Mouse (Mus musculus) kidney, embryonic 16.5 days (tissue): Measurements from ENCODE around the gene Tmem242. TPM values are rescaled to one million over a fixed set of nuclear protein-coding genes. Genes with fewer than 3 reads are reported as not detected.

ENCODE experiments used
- ATAC-seq: fragments of 200-750 bp; cut with Nextera tagmentation; 2 replicates; pipeline ENCODE4 v1.8.0; 2017; ENCODE audit warnings: moderate TSS enrichment; ENCODE audit not compliant: low FRiP score, low TSS enrichment
- H3K27ac ChIP-seq: fragments of 300-500 bp; sonication (generic); 2 replicates; pipeline ENCODE4 v1.5.1; 2014; ENCODE audit warnings: low read length
- H3K27me3 ChIP-seq: fragments of 300-500 bp; sonication (generic); 2 replicates; pipeline ENCODE4 v1.6.1; 2014; ENCODE audit warnings: low read length, control low read depth, mixed read lengths; ENCODE audit not compliant: insufficient read depth
- H3K36me3 ChIP-seq: fragments of 300-500 bp; sonication (generic); 2 replicates; pipeline ENCODE4 v1.6.1; 2014; ENCODE audit warnings: low read length, control low read depth, mixed read lengths; ENCODE audit not compliant: insufficient read depth
- H3K4me1 ChIP-seq: fragments of 300-500 bp; sonication (generic); 2 replicates; pipeline ENCODE4 v1.6.1; 2014; ENCODE audit warnings: low read length, control low read depth, mixed read lengths; ENCODE audit not compliant: insufficient read depth
- H3K4me2 ChIP-seq: fragments of 300-500 bp; sonication (generic); replicated peaks from 2 replicates; pipeline ENCODE4 v1.6.1; 2014; ENCODE audit warnings: low read depth, low read length
- H3K4me3 ChIP-seq: fragments of 300-500 bp; sonication (generic); 2 replicates; pipeline ENCODE4 v1.5.1; 2014; ENCODE audit warnings: mild to moderate bottlenecking, low read length
- H3K9ac ChIP-seq: fragments of 300-500 bp; sonication (generic); replicated peaks from 2 replicates; pipeline ENCODE4 v1.6.1; 2014; ENCODE audit warnings: low read length
- H3K9me3 ChIP-seq: fragments of 300-500 bp; sonication (generic); 2 replicates; pipeline ENCODE4 v1.6.1; 2016; ENCODE audit warnings: low read length, control low read depth
- WGBS: fragments of 180-500 bp; shearing (Covaris S2); extraction: QIAGEN DNeasy Blood & Tissue Kit; methylation state at CpG from one replicate; pipeline ENCODE4 v1.1.7; 2014; 5-methylcytosine and 5-hydroxymethylcytosine counted together
- polyA plus RNA-seq: library from polyadenylated mRNA; unstranded; fragments of >200 nt; fragmentation: Nextera tagmentation; extraction: Ambion mirVana; gene quantifications from 2 replicates; pipeline ENCODE4 v1.2.1, GENCODE M21; 2015

Tmem242 gene
- polyA plus RNA-seq, 1 experiment from 2014 or later = 141 TPM

DNA sequence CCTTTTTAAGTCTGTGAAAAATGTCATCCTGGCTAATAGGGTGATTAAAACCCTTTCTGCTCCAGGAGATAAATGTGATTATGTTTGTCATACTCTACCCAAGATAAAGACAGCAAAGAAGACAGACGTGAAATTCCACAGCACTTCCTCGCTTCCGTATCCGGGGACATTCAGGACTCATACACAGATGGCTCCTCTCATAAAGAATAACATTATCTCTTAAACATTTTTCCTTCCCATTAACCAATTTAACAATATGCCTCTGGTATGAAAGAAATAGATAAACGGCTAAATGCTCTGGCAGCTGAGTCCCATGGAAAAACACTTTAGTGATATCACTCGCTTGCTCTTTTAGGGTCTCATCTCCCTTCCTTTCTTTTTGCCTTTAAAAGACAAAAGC is 33.0 kb downstream of the Tmem242 start:
- Histone ChIP-seq H3K27me3 (no peaks in the 10 kb centered on the region; the same call in 1 of the 2 replicates), H3K4me1 (peaks cover 23% of the 10 kb centered on the region), H3K4me3 (no peak overlapping the region), H3K27ac (no peak overlapping the region), H3K4me2 (no peak overlapping the region), H3K9ac (no peak overlapping the region), H3K36me3 (peaks cover 12% of the 10 kb centered on the region; the same call in 1 of the 2 replicates), H3K9me3 (no peaks in the 10 kb centered on the region)
- ATAC-seq = no peak
- WGBS = 78% methylated on average over 6 of the region's 6 CpGs

DNA sequence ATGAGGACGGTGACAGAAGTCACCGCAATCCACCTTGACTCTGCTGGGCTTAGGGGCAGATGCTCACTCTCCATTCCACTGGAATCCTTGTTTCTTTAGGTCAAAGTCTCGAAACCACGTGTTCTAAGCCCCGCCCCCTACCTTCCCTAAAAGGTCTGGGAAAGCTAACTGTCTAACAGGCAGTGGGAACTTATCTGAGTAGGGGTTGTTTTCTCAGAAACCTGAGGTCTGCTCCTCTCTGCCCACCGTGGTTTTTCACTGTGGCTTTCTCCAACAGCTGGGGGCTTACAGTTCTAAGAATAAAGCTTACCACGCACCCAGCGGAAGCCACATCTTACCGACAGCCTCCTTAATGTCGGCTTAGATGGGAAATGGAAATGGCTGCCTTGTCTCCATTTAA is 33.5 kb downstream of the Tmem242 start:
- WGBS = 31% methylated on average over 10 of the region's 10 CpGs
- H3K36me3 ChIP-seq = peaks cover 12% of the 10 kb centered on the region; the same call in 1 of the 2 replicates
- peak overlapping the region; percentile 34; the same call in 1 of the 2 replicates for H3K4me2 ChIP-seq
- peaks cover 26% of the 10 kb centered on the region for H3K4me1 ChIP-seq
- H3K9ac ChIP-seq = no peak overlapping the region
- H3K4me3 ChIP-seq = no peak overlapping the region
- no peak overlapping the region for H3K27ac ChIP-seq
- 0 out of 2 replicates have a peak, but pooled peaks have one; percentile 17 for ATAC-seq
- no peaks in the 10 kb centered on the region for H3K9me3 ChIP-seq
- no peaks in the 10 kb centered on the region; the same call in 1 of the 2 replicates for H3K27me3 ChIP-seq

DNA sequence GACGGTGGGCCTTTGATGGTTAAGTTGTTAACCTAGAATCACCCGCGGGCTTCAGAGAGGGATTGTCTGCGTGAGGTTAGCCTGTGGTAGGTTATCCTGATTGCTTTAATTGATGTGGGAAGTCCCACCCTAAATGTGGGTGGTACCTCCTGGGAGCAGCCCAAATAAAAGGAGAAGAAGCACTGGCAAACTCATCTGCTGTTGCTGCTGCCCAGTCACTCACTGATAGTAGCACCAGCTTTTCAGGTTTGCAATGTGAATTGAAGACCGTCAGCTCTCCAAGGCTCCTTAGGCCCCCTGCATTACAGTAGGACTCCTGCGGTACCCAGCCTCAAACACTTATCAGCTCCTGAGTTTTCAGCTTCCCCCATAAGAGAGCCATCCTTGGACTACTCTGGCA is 36.2 kb downstream of the Tmem242 start:
- peaks cover 26% of the 10 kb centered on the region for H3K4me1 ChIP-seq
- no peak overlapping the region for H3K9ac ChIP-seq
- no peak overlapping the region for H3K27ac ChIP-seq
- H3K4me3 ChIP-seq = no peak overlapping the region
- H3K36me3 ChIP-seq = no peaks in the 10 kb centered on the region
- no peak overlapping the region for H3K4me2 ChIP-seq
- no peaks in the 10 kb centered on the region for H3K9me3 ChIP-seq
- ATAC-seq = no peak
- 82% methylated on average over 6 of the region's 6 CpGs for WGBS
- H3K27me3 ChIP-seq = no peaks in the 10 kb centered on the region; the same call in 1 of the 2 replicates

DNA sequence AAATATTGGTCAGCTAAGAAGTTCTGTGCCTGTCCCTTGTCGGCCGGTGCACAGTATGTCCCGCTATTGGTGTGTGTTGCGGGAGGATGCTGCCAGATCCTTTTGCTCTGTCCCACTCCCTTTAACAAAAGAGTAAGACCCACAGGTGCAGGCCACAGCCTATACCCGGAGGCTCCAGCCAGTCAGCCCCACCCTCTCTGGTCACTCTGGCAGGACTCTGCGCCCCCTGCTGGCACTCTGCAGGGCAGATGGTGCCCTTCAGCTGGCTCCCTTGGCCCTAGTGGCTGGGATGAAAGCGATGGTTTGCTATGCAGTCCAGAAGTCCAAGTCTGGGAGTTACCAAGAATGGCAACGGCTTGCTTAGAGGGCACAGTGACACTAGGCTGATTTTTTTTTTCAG is 37.4 kb downstream of the Tmem242 start:
- Histone ChIP-seq H3K4me2 (peak overlapping the region; percentile 34; the same call in 1 of the 2 replicates), H3K9ac (no peak overlapping the region), H3K36me3 (no peaks in the 10 kb centered on the region), H3K27me3 (no peaks in the 10 kb centered on the region; the same call in 1 of the 2 replicates), H3K27ac (no peak overlapping the region), H3K4me3 (no peak overlapping the region), H3K9me3 (no peaks in the 10 kb centered on the region), H3K4me1 (peaks cover 26% of the 10 kb centered on the region)
- 23% methylated on average over 8 of the region's 8 CpGs for WGBS
- ATAC-seq = peak; percentile 83

DNA sequence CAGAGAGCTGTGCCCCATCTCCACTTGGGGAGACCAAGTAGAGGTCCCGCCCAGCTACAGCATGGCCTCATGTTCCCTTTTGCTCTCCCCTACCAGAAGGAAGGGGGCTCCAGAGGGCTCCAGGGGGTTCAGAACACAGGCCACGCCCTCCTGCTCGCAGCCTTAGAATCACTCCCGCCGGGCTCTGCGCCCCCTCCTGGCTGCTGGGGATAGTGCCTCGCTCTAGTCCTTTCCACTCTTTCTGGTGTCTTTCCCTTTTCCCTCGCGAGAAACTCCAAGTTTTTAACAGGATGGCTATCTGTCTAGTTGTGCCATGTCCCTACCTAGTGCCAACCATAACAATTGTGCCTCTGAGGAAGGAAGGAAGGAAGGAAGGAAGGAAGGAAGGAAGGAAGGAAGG is 38.0 kb downstream of the Tmem242 start:
- peak; percentile 64; the same call in 1 of the 2 replicates for ATAC-seq
- Histone ChIP-seq H3K36me3 (no peaks in the 10 kb centered on the region), H3K9me3 (no peaks in the 10 kb centered on the region), H3K27me3 (no peaks in the 10 kb centered on the region; the same call in 1 of the 2 replicates), H3K4me1 (peaks cover 29% of the 10 kb centered on the region), H3K27ac (no peak overlapping the region), H3K4me2 (peak overlapping the region; percentile 34; the same call in 1 of the 2 replicates), H3K4me3 (no peak overlapping the region; the same call in 1 of the 2 replicates), H3K9ac (no peak overlapping the region)
- 6% methylated on average over 9 of the region's 9 CpGs for WGBS

DNA sequence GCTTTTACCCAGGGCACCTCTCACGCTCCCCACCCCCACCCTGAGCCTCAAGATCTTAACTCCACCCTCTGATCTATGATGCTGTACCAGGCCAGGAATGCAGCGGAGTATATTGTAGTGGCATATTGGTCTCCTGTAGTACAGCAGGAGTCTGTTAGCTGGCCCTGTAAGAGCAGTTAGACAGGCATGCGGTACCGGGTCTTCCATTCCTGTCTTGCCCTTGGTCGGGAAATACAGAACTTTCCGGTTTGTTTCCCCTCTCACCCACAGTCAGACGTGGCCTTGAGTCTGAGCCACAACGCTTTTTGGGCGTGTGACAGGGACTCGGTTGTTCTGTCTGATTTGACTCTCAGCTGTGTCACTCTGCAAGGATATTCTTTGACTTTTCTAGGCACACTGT is 38.8 kb downstream of the Tmem242 start:
- no peak overlapping the region for H3K9ac ChIP-seq
- H3K27ac ChIP-seq = no peak overlapping the region
- H3K36me3 ChIP-seq = no peaks in the 10 kb centered on the region
- H3K4me2 ChIP-seq = no peak overlapping the region
- WGBS = 83% methylated on average over 10 of the region's 10 CpGs
- no peak overlapping the region for H3K4me3 ChIP-seq
- H3K9me3 ChIP-seq = no peaks in the 10 kb centered on the region
- H3K27me3 ChIP-seq = no peaks in the 10 kb centered on the region; the same call in 1 of the 2 replicates
- H3K4me1 ChIP-seq = peaks cover 26% of the 10 kb centered on the region; the same call in 1 of the 2 replicates
- no peak for ATAC-seq

DNA sequence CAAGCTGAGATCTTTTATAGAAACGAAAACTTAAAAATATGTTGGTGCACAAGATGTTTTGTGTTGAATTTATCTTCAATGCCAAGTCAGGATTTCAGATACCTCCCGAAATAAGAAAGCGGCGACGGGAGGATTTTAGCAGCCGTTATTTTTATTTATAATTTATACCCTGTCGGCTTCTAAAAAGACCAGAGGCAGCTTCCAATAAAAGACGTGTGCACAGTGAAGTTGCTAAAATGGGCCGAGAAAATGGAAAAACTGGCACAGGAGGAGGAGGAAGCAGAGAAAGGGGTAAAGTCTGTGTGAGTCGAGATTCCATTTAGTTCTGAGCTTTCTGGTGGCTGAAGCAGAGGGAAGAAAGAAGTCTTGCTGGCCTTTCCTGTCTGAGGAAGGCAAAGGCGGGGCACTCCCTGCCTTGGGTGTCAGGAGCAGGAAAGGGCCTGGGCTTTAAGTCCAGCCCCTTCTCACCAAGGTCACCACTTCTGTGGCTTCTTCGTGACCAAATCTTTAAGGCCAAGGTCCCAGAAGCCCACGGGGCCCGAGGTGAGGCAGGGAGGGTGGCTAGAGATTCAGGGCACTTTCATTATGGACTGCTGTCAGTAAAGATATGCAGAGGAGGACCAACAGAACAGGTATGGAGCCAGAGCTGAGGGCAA is 39.5 kb downstream of the Tmem242 start:
- no peaks in the 10 kb centered on the region for H3K9me3 ChIP-seq
- WGBS = 54% methylated on average over 14 of the region's 14 CpGs
- no peak overlapping the region for H3K4me2 ChIP-seq
- H3K4me3 ChIP-seq = no peak overlapping the region
- no peak overlapping the region for H3K9ac ChIP-seq
- no peaks in the 10 kb centered on the region for H3K36me3 ChIP-seq
- no peaks in the 10 kb centered on the region; the same call in 1 of the 2 replicates for H3K27me3 ChIP-seq
- no peak overlapping the region for H3K27ac ChIP-seq
- ATAC-seq = no peak
- peaks cover 23% of the 10 kb centered on the region; the same call in 1 of the 2 replicates for H3K4me1 ChIP-seq

DNA sequence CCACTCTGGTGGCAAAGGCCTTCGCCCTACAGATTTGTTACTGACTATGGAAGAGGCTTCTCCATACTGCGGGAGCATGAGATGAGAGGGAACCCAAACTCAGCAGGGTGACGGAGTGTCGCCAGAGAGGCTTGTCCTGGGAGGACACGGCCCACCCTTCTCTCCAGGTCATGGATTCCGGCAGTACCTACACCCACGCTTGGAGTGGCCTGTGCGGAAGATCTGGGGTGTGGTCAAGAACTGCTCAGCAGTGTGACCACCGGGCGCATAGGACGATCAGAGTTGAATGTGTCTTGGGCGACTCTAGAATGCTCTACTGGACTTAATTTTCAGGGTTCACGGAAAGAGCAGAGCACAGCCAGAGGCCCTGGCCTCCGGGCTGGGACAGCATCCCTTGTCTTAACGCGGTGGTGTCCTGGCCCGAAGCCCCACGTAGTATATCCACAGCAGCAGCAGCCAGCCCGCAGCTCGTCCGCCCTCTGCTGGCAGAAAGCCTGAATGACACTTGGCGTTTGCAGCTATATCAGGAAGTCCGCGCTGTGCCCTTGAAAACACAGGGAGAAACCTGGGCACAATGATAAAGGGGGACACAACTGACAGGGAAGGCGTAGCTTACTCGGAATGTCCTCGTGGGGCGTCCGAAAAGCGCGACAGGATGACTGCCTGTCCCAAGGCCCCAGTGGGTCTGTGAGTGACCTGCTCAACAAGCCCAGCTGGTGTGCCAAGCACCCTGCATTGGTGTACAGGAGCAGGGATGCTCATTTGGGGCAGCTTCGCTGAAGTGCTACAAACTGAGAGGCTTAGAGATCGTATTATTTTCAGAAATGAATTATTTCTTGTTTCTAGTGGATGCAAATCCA is 42.7 kb downstream of the Tmem242 start:
- no peak overlapping the region for H3K4me3 ChIP-seq
- peak; percentile 75 for ATAC-seq
- H3K36me3 ChIP-seq = no peaks in the 10 kb centered on the region
- H3K9ac ChIP-seq = no peak overlapping the region
- peak overlapping the region; percentile 28; the same call in 1 of the 2 replicates for H3K4me2 ChIP-seq
- WGBS = 28% methylated on average over 33 of the region's 33 CpGs
- H3K27ac ChIP-seq = no peak overlapping the region
- no peaks in the 10 kb centered on the region for H3K9me3 ChIP-seq
- H3K27me3 ChIP-seq = no peaks in the 10 kb centered on the region
- H3K4me1 ChIP-seq = peaks cover 9% of the 10 kb centered on the region; the same call in 1 of the 2 replicates

DNA sequence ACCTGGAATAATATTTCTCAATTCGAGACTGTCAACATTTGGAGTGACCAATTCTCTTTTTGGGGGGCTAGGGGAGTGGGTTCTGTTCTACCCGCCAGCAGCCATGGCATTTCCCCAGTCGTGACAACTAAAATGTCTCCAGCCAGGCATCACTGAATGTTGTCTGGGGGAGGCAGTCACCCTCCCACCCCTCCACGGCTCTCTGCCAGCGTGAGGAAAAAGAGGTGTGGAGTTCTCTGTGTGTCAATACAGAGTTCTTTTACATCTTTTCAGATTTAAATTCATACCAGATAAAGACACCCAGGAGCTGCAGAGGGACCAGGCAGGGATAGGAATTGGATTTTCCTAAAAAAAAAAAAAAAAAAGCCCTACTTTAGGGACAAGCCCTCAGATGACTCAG is 43.8 kb downstream of the Tmem242 start:
- Histone ChIP-seq H3K4me2 (no peak overlapping the region), H3K9me3 (no peaks in the 10 kb centered on the region), H3K27me3 (no peaks in the 10 kb centered on the region), H3K36me3 (no peaks in the 10 kb centered on the region), H3K4me3 (no peak overlapping the region), H3K9ac (no peak overlapping the region), H3K27ac (no peak overlapping the region), H3K4me1 (peaks cover 4% of the 10 kb centered on the region; the same call in 1 of the 2 replicates)
- 60% methylated on average over 5 of the region's 5 CpGs for WGBS
- no peak for ATAC-seq
